Mouse (Mus musculus) left cerebral cortex, postnatal 10 days (tissue): ENCODE results near the gene Hlcs. TPM values are rescaled to one million over a fixed set of nuclear protein-coding genes. Genes with fewer than 3 reads are reported as not detected.

ENCODE experiments used
- DNase-seq, 2 experiments: peaks; one replicate each; pipeline ENCODE4 v3.0.0; 2021 to 2022; ENCODE audit warnings: low spot score in 2 of 2, mixed read lengths in 1 of 2; ENCODE audit errors: extremely low spot score in 1 of 2
- intact Hi-C: fragments of 180-260 bp; cut with DNase I; formaldehyde crosslinking; loops from one replicate; pipeline ENCODE4 v1.15.1; 2025
- total RNA-seq, 2 experiments: library from RNA; stranded (reverse); gene quantifications; 2 replicates each; pipeline ENCODE4 v1.2.3; 2021

Gene Hlcs
- total RNA-seq, 2 experiments from 2014 or later, result 12.4 to 13.1 TPM

DNA sequence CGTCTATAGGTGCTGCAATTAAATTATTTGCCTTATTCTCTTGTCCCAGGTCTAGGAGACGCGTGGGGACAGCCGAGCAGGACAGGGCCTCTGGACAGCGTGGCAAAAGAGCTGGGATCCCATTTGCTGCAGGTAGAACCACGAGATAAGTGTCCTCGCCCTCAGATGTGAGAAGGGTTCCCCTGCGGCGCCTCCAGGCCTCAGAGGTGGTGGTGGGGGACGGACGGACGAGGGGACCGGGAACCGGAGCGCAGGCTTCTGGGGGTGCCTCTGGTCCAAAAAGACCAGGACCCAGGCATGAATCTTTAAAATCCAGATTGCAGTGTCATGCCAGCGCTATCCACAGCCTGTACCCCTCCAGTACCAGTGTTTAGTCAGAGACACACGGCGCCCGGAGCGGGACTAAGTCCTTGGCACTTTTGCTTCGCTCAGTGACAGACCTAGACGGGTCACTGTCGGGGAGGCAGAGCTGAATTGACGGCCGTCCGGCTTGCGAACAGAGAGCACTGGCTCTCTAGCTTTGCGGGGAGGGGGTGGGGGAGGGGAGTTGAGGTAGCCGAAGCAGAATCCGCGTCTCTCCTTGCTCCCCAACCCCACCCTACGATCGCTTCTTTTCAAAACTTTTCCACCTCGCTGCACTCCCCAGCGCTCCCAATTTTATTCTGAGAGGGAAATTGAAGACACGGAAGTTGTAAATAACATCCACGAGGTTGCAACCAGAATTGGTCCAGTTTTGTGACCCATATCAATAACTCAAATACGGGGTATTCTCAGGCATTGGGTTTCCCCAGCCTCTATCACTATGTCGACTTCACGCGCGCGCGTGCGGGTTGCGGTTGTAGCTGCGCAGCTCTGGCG lies 218.9 kb downstream of the Hlcs start:
- DNase-seq, result no peak
- intact Hi-C loops, result no loop called here

DNA sequence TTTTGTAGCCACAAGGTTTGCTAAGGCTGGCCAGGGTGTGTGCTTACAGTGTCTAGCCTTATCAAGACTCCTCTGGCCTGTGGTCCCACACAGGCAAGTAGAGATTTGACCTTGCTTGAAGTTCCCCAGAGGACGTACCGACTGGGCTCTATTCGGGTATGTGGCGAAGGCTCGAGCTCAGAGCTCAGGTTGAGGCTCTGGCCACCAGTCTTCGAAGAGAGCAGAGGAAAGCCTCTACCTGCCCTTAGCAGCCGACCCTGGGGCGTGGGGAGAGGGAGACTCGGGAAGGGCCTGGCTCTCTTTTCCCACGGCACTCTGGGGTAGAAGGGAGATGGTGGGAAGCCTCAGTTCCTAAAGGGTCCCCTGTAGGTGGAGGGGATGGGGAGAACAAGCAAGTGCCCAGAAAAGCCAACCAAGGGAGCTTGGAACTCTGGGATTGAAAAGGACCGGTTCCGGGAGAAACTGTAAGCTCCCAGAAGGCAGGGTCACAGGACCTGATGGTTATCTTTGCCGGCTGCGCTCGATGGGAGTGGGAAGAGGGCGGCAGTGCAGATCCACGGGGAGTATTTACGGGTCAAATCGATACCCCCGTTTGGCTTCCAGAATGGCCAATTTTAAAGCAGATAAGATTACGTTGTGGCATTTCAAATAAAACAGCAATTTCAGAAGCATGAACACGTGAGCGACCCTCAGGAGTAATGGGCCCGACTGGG lies 220.1 kb downstream of the Hlcs start:
- DNase-seq, result no peak
- intact Hi-C loops, result no loop called here

DNA sequence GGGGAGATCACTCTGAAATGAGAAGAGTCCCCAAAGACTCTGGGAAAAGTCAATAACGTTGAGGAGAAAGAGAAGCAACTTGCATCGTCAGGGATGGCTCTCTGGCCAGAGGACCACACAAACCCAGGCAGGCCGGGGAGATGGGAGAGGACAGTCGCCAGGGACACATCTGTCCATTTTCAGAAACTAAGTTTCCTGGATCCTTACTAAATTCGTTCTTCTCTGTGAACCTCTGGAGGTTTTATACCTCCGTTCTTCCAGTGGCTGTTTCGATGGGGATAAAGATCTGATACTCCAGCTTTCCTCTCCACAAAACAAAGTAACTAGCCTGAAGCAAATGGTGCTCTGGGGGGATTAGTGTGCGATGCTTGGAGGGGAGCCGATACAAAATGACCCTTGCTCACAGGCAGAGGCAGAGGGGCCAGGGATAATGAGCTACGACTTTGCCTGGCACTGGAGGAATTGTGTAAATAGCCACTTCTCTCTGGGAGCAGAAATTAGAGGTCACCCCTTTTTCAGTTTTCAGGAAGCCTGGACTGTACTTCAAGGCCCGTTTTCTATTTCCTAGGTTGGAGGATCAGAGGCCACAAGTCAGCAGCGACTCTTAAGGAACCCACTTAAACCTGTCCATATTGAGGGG lies 220.7 kb downstream of the Hlcs start:
- intact Hi-C loops, result no loop called here
- DNase-seq, result no peak

- intact Hi-C loops, result loop anchor here (10.0 kb wide), 1 partner anchor 166 kb away; no protein-coding TSS in a partner anchor
- no peak for DNase-seq
Observed at GRCm38 (mm10) chr16:94088819-94089692, 224.3 kb downstream of the Hlcs start.

DNA sequence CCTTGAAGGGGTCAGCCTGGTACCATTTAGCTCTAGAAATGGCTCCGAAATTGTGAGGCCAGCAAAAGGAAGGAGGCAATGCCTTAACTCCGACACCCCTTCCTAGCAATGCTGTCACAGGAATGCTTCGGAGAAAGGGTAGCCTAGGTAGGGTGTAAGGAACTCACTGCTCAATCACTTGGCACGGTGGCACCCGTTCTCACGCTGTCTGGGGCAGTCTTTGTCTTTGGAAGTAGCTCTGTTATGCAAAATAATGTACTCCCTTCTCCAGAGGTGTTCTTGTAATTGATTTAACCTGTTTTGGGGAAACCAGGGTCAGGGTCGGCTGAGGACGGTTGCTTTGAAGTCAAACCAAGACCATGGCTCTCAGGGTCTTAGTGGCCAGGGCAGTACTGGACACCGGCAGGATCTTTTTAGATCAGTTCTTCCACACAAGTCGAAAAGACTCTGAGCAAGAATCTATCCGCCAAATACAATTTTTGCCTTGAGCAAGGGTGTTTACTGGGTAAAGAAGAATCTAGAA lies 225.1 kb downstream of the Hlcs start:
- no peak for DNase-seq
- intact Hi-C loops, result loop anchor here (10.0 kb wide), 1 partner anchor 167 kb away; no protein-coding TSS in a partner anchor

GRCm38 (mm10) chr16:94087570-94088225 lies 225.7 kb downstream of the Hlcs start:
- DNase-seq, result no peak
- intact Hi-C loops, result loop anchor here (10.0 kb wide), 1 partner anchor 167 kb away; no protein-coding TSS in a partner anchor

GRCm38 (mm10) chr16:94086701-94087569 lies 226.4 kb downstream of the Hlcs start:
- intact Hi-C loops, result loop anchor here (10.0 kb wide), 1 partner anchor 168 kb away; no protein-coding TSS in a partner anchor
- DNase-seq, result no peak

- DNase-seq, result no peak
- intact Hi-C loops, result loop anchor here (10.0 kb wide), 1 partner anchor 169 kb away; no protein-coding TSS in a partner anchor
Observed at GRCm38 (mm10) chr16:94085603-94086285, 227.6 kb downstream of the Hlcs start.

DNA sequence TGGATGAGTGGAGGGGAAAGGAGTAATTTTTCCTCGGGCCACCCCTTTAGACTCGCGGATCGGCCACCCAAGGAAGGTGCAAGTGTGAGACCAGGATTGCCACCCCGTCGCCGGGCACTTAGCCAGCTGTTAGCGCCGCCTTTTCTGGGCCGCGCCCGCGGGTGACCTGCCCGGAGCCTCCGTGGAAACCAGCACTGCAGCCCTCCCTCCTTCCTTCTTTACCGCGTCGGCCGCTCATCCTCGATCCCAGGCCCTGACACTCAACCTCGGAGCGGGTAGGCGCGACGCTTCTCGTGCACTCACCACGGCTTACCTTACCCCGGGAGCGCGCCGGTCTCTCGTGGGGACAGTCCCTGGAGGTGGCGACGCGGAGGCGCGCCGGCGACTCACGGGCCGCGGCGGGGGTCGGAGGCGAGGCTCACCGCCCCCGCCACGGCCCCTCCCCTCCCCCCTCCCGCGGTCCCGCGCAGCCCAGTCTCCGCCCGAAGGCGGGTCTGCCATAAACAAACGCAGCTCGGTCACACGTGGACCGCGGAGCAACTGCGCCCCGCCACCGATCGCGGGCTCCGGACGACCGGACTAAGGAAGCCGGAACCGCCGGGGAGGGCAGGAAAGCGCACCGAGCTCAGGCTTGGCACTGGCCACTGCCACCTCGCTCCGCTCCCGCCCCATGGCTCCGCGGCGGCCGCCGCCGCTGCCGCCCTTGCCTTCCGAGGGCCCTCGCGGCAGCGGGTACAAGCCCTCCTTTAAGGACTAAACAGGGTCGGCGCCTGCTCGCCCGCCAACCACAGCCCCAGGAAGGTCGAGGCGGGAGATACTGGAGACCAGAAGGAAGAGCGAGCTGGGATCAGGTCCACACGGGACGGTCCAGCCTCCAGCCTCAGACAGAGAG lies 228.4 kb downstream of the Hlcs start, which contains the start of gene Sim2:
Gene Sim2 (plus strand): TSS at position 221 of the 892 bp plus-strand sequence.
- intact Hi-C loops, result loop anchor here (10.0 kb wide), 1 partner anchor 170 kb away; no protein-coding TSS in a partner anchor
- no peak for DNase-seq

DNA sequence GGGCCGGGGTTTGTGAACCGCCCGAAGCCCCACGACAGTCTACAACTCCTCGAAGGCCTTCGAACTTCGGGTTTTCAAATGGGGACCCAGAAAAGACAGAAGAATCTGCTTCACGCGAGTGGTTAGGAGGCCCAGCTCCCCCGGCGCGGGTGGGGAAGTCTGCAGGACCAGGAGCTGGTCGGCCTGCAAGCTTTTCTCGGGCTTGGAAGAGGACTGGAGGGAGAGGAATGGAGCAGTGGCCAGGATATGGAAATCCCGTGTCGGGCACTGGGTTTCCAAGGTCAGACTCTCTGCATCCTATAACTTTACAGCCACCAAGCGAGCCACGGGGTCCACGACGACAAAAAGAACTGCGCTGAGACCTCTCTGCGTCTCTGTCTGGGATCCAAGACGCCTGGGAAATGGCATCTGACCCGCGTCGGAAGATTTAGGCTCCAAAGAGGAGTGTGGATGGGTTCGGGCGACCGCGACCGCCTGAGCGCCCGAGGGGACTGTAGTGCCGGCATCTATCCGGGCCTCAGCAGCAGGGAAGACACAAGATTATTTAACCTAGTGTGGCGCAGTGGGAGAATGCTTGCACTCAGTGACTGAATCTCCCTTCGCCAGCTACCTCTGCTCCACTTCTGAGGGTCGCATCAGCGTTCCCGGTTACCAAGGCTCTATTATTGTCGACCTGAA lies 229.4 kb downstream of the Hlcs start:
- no peak for DNase-seq
- intact Hi-C loops, result loop anchor here (10.0 kb wide), 1 partner anchor 171 kb away; no protein-coding TSS in a partner anchor

- intact Hi-C loops, result loop anchor here (10.0 kb wide), 1 partner anchor 172 kb away; no protein-coding TSS in a partner anchor
- no peak for DNase-seq
Observed at GRCm38 (mm10) chr16:94082960-94083847, 230.2 kb downstream of the Hlcs start.

GRCm38 (mm10) chr16:94081996-94082708 lies 231.2 kb downstream of the Hlcs start:
- intact Hi-C loops, result loop anchor here (10.0 kb wide), 1 partner anchor 173 kb away; no protein-coding TSS in a partner anchor
- DNase-seq, result no peak

DNA sequence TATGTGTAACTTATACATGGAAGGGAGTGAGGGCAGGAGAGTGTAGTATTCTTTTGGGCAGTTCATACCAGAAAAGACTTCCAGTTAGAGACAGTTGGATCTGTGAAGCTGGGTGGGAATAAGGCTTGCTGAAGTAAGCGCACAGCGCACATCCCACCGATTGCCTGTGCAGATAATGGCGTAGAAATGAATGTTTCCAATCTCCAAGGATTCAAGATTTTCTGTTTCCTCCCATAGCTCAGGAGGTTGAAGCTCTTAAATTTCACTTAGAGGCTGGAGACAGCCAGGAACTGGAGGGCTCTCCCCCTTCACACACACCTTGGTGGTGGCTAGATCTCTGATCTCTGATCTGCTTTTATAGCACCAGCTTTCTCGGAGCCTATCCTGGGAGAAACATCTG lies 231.8 kb downstream of the Hlcs start:
- DNase-seq, result no peak
- intact Hi-C loops, result loop anchor here (10.0 kb wide), 1 partner anchor 173 kb away; no protein-coding TSS in a partner anchor
